Mouse (Mus musculus) lung, embryonic 16.5 days (tissue): ENCODE measurements around the gene Ube2d3. TPM values are rescaled to one million over a fixed set of nuclear protein-coding genes. Genes with fewer than 3 reads are reported as not detected.
"Not testable (repeated sequence)": the region's sequence is repeated elsewhere in the genome, so short reads cannot be mapped to it uniquely, and the experiment has no call there.

Source experiments
- ATAC-seq: fragments of 200-750 bp; cut with Nextera tagmentation; 2 replicates; pipeline ENCODE4 v1.8.0; 2017; ENCODE audit warnings: low read depth, mild to moderate bottlenecking, moderate library complexity
- H3K27ac ChIP-seq: fragments of 300-500 bp; sonication (generic); 2 replicates; pipeline ENCODE4 v1.5.1; 2014; ENCODE audit warnings: mild to moderate bottlenecking, control low read depth, low read length
- H3K27me3 ChIP-seq: fragments of 300-500 bp; sonication (generic); 2 replicates; pipeline ENCODE4 v1.6.1; 2014; ENCODE audit warnings: low read depth, low read length, mixed read lengths; ENCODE audit not compliant: control insufficient read depth, insufficient read depth
- H3K36me3 ChIP-seq: fragments of 300-500 bp; sonication (generic); 2 replicates; pipeline ENCODE4 v1.6.1; 2014; ENCODE audit warnings: low read length; ENCODE audit not compliant: control insufficient read depth, insufficient read depth
- H3K4me1 ChIP-seq: fragments of 300-500 bp; sonication (generic); replicated peaks from 2 replicates; pipeline ENCODE4 v1.6.1; 2014; ENCODE audit warnings: low read length, mixed read lengths; ENCODE audit not compliant: control insufficient read depth, insufficient read depth
- H3K4me2 ChIP-seq: fragments of 300-500 bp; sonication (generic); 2 replicates; pipeline ENCODE4 v1.6.1; 2014; ENCODE audit warnings: low read depth, low read length, control low read depth
- H3K4me3 ChIP-seq: fragments of 300-500 bp; sonication (generic); 2 replicates; pipeline ENCODE4 v1.5.1; 2014; ENCODE audit warnings: mild to moderate bottlenecking, low read length, control low read depth
- H3K9ac ChIP-seq: fragments of 300-500 bp; sonication (generic); 2 replicates; pipeline ENCODE4 v1.6.1; 2014; ENCODE audit warnings: low read length, control low read depth
- H3K9me3 ChIP-seq: fragments of 300-500 bp; sonication (generic); 2 replicates; pipeline ENCODE4 v1.6.1; 2016; ENCODE audit warnings: low read length; ENCODE audit not compliant: control insufficient read depth
- WGBS: fragments of 180-500 bp; shearing (Covaris S2); extraction: QIAGEN DNeasy Blood & Tissue Kit; methylation state at CpG from one replicate; pipeline ENCODE4 v1.1.7; 2014; 5-methylcytosine and 5-hydroxymethylcytosine counted together
- polyA plus RNA-seq: library from polyadenylated mRNA; unstranded; fragments of >200 nt; fragmentation: Nextera tagmentation; extraction: Ambion mirVana; gene quantifications from 2 replicates; pipeline ENCODE4 v1.2.1, GENCODE M21; 2015

The Ube2d3 gene
- polyA plus RNA-seq, 1 experiment from 2014 or later, result 516 TPM

DNA sequence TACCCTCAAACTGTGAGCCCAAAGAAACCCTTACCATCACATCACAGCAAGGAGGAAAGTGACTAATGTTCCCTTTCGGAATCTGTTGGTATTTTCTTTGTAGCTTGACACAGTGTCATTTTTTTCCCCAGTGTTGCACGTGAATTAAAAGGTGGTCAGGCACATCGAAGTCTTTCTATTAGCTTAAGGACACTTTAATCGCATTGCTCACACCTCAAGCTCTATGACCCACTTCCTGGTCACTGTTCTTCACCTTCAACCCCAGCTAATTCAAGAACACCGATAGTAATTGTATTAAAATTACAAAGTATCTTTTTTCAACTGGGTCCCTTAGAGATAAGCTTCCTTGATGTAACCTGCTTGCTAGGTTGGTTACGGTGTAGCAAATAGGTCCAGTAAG, 42.8 kb downstream of the Ube2d3 start:
- Histone ChIP-seq H3K4me1 (peaks cover 3% of the 10 kb centered on the region; the same call in 1 of the 2 replicates), H3K27ac (no peak overlapping the region), H3K36me3 (no peaks in the 10 kb centered on the region), H3K4me2 (no peak overlapping the region), H3K9ac (no peak overlapping the region), H3K27me3 (no peaks in the 10 kb centered on the region), H3K9me3 (no peaks in the 10 kb centered on the region), H3K4me3 (no peak overlapping the region)
- 83% methylated on average over 6 of the region's 6 CpGs for WGBS
- no peak for ATAC-seq

DNA sequence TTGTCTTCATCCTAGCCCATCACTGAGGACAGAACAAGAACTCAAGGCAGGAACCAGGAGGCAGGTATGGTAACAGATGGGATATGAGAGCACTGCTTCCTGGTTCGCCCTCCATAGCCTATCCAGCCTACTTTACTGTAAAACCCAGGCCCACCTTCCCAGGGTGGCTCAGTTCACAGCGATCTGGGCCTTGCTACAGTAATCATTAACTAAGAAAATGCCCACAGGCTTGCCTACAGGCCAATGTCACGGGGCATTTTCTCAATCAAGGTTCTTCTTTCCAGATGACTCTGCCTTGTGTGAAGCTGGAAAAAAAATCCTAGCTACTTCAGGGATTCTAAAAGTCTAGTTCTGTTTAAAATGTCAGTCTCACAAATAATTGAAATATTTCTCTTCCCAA, 43.7 kb downstream of the Ube2d3 start:
- Histone ChIP-seq H3K4me2 (no peak overlapping the region), H3K4me1 (peaks cover 3% of the 10 kb centered on the region; the same call in 1 of the 2 replicates), H3K9me3 (no peaks in the 10 kb centered on the region), H3K27me3 (no peaks in the 10 kb centered on the region), H3K27ac (no peak overlapping the region), H3K36me3 (no peaks in the 10 kb centered on the region), H3K9ac (no peak overlapping the region), H3K4me3 (no peak overlapping the region)
- WGBS, result 71% methylated on average over 3 of the region's 3 CpGs
- no peak for ATAC-seq

DNA sequence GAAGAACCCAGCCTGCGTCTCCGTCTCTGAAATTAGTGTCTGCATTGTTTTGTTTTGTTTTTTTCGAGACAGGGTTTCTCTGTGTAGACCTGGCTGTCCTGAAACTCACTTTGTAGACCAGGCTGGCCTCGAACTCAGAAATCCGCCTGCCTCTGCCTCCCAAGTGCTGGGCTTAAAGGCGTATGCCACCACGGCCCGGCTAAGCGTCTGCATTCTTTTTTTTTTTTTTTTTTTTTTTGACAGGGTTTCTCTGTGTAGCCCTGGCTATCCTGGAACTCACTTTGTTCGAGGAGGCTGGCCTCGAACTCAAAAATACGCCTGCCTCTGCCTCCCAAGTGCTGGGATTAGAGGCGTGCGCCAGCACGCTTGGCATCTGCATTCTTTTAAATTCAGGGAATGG, 46.7 kb downstream of the Ube2d3 start:
- not testable (repeated sequence) for H3K9me3 ChIP-seq, H3K27me3 ChIP-seq

DNA sequence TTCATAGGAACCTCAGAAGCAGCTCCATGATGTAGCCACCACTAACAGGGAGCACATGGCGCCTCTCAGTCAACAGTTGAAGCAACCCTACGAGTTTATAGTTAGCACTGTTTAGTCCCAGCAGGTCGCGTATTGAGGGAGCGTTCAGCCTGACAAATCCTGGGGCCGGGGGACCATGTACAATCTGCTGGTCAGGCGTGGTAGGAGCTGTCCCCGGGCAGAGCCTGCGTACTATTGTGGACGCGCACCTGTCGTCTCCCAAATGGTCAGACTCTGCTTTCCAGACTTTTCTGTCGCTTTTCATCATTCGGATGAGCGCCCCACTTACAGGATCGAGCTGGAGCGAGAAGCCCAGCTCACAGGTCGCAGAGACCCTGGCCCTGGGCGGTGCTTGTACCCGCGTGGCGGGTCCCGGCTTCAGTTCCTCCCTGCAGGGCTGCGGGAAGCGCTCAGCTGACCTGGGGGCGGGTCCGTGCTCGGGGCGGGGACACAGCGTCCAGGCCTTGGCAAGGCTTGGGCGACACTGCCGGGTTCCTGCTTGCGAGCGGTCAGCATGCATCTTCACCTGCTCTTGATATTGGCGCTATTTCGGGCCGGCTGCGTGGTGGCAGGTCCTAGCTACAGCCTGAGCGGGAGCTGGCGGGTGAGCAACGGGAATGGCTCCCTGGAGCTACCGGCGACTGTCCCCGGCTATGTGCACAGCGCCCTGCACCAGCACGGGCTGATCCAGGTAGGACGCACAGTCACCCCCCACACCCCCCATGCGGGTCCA, 47.4 kb downstream of the Ube2d3 start, which contains the start of gene Manba:
TSS of gene Manba (plus strand) at position 484 of the 772 bp plus-strand sequence.
- Histone ChIP-seq H3K4me1 (peaks cover 3% of the 10 kb centered on the region; the same call in 1 of the 2 replicates), H3K4me3 (peak within 1 kb of the TSS; percentile 65), H3K27ac (no peak within 1 kb of the TSS), H3K4me2 (peak within 1 kb of the TSS; percentile 99), H3K9ac (peak within 1 kb of the TSS; percentile 74), H3K27me3 (no peaks in the 10 kb centered on the region), H3K9me3 (no peaks in the 10 kb centered on the region), H3K36me3 (no peaks in the 10 kb centered on the region)
- 2% methylated on average over 48 of the region's 48 CpGs for WGBS
- peak; percentile 95 for ATAC-seq

More for the DNA sequence above, 46.7 kb downstream of the Ube2d3 start:
- not testable (repeated sequence) for H3K36me3 ChIP-seq, H3K4me3 ChIP-seq, H3K9ac ChIP-seq, H3K4me1 ChIP-seq, H3K27ac ChIP-seq, ATAC-seq
- peak overlapping the region; percentile 99; the same call in 1 of the 2 replicates for H3K4me2 ChIP-seq
- WGBS, result 78% methylated on average over 15 of the region's 15 CpGs

DNA sequence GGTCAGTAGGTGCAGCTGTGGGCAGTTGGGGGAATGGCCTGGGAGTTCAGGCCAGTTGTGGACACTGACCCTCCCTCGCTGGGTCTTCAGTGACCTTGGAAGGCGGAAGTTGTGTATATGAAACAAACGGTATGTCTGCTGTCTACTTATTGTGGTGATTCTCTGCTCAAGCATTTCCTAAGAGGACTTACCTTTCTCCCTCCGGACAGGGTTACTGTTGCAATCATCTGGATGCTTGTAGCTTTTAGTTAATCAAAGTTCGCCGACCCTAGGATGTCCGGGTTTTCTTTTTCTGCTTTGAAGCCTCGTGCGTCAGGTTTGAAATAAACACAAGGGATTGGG, 47.9 kb downstream of the Ube2d3 start:
- Histone ChIP-seq H3K4me1 (peaks cover 3% of the 10 kb centered on the region; the same call in 1 of the 2 replicates), H3K9ac (peak overlapping the region; percentile 74), H3K36me3 (no peaks in the 10 kb centered on the region), H3K4me3 (peak overlapping the region; percentile 65), H3K27me3 (no peaks in the 10 kb centered on the region), H3K4me2 (peak overlapping the region; percentile 99), H3K27ac (no peak overlapping the region), H3K9me3 (no peaks in the 10 kb centered on the region)
- 7% methylated on average over 9 of the region's 9 CpGs for WGBS
- ATAC-seq, result no peak

DNA sequence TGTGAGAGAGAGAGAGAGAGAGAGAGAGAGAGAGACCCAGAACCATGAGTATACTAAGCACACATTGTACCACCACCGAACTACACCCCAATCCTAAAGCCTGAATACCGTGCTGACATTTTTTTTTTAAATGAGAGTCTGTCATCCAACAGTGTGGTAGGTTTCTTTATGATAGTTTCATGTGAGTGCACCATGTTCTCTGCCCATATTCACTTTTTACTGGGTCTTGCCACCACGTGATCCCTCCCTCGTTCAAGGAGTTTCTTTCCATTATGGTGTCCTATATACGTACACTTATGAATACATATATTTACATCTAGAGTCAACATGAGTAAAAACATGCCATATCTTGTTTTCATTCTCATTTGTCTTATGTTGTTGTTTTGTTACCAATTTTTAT, 48.4 kb downstream of the Ube2d3 start:
- Histone ChIP-seq H3K27ac (no peak overlapping the region), H3K4me3 (peak overlapping the region; percentile 65), H3K9me3 (no peaks in the 10 kb centered on the region), H3K4me2 (peak overlapping the region; percentile 99), H3K4me1 (peaks cover 3% of the 10 kb centered on the region; the same call in 1 of the 2 replicates), H3K9ac (peak overlapping the region; percentile 74; the same call in 1 of the 2 replicates), H3K27me3 (no peaks in the 10 kb centered on the region), H3K36me3 (no peaks in the 10 kb centered on the region)
- WGBS, result 64% methylated on average over 5 of the region's 5 CpGs
- ATAC-seq, result no peak

DNA sequence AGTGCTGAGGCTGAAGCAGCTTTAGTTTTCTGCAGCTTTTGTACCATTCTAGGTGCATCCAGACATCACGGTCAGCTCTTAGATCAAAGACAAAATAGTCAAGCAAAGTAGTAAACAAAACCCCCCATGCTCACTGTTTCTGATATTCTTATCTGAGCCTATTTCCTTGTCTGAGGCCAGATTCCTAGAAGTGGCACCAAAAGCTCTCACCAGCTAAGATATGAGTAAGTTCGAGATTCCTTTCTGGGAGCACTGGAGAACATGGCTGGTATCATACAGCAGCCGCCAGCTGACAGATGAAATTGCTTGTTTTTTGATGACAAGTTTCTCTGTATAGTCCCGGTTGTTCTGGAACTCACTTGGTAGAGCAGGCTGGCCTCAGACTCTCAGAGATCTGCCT, 49.9 kb downstream of the Ube2d3 start:
- Histone ChIP-seq H3K4me2 (no peak overlapping the region), H3K9ac (no peak overlapping the region), H3K4me3 (no peak overlapping the region), H3K27me3 (no peaks in the 10 kb centered on the region), H3K36me3 (no peaks in the 10 kb centered on the region), H3K9me3 (no peaks in the 10 kb centered on the region), H3K27ac (no peak overlapping the region), H3K4me1 (peaks cover 3% of the 10 kb centered on the region; the same call in 1 of the 2 replicates)
- 69% methylated on average over 4 of the region's 4 CpGs for WGBS
- ATAC-seq, result no peak

DNA sequence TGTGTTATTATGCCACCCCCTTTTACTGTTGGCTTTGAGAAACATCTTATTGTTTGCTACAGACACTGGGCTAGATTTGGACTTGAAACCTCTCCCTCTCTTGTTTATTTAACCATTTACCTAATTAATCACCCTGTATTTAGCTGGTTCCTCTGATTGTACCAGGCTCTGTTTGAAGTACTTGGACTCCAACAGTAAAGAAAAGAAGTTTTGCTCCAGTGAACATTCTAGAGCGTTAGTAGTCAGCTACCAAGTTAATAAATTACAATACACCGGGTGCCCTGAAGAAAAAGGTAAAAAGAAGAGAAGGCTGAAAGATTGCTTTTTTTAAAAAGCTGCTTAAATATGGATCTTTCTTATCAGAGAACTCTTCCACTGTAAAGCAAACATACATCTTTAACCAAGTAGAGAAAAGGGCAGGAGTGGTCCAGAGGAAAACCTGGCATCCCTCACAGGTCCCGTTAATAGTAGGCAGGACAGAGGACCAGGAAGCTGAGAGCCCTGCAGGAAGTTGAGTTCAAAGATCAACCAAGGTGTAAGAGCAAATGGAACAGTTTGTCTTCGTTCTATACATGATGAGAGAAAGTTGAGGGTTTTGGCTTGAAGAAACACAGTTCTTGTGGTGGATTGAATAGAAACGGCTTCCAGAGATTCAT, 52.0 kb downstream of the Ube2d3 start:
- no peak overlapping the region for H3K27ac ChIP-seq
- no peaks in the 10 kb centered on the region for H3K36me3 ChIP-seq
- H3K27me3 ChIP-seq, result no peaks in the 10 kb centered on the region
- H3K9ac ChIP-seq, result no peak overlapping the region
- peaks cover 2% of the 10 kb centered on the region; the same call in 1 of the 2 replicates for H3K4me1 ChIP-seq
- no peak for ATAC-seq
- no peak overlapping the region for H3K4me2 ChIP-seq
- H3K9me3 ChIP-seq, result no peaks in the 10 kb centered on the region
- 54% methylated on average over 5 of the region's 5 CpGs for whole genome bisulfite sequencing
- H3K4me3 ChIP-seq, result no peak overlapping the region

DNA sequence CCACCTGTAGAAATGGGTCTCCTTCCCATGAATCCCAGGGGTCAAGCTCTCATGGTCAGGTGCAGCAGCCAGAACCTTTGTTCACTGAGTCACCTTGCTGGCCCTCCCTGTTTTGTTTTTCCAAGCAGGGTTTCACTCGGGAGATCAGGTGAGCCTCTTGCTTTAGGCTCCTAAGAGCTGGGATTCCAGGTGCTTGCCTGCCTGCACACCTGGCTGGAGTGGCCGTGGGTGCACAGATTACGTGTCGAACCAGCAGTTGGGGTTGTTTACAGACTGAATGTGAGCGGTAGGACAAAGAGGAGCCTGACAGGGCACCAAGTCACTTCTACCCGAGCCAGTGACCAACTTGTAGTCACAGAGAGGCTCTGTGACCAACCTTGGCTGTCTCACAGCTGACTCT, 53.2 kb downstream of the Ube2d3 start:
- no peak overlapping the region for H3K27ac ChIP-seq

More for the DNA sequence above, 53.2 kb downstream of the Ube2d3 start:
- H3K4me3 ChIP-seq, result no peak overlapping the region
- 77% methylated on average over 6 of the region's 6 CpGs for WGBS
- H3K36me3 ChIP-seq, result no peaks in the 10 kb centered on the region
- no peak overlapping the region for H3K9ac ChIP-seq
- ATAC-seq, result no peak
- H3K9me3 ChIP-seq, result no peaks in the 10 kb centered on the region
- no peaks in the 10 kb centered on the region for H3K27me3 ChIP-seq
- no peaks in the 10 kb centered on the region for H3K4me1 ChIP-seq
- no peak overlapping the region for H3K4me2 ChIP-seq
